Mouse (Mus musculus) ES-CJ7 (cell line): ENCODE measurements at regions not wholly inside any gene's neighbourhood (a gene's known extent, or its start where the extent isn't known, plus 50 kb on each side); places are given as distances from the start of the nearest gene placed in this dataset.

ENCODE experiments used
- DNase-seq: peaks from one replicate; pipeline ENCODE4 v3.0.0; 2011; ENCODE audit warnings: low read depth, low spot score

DNA sequence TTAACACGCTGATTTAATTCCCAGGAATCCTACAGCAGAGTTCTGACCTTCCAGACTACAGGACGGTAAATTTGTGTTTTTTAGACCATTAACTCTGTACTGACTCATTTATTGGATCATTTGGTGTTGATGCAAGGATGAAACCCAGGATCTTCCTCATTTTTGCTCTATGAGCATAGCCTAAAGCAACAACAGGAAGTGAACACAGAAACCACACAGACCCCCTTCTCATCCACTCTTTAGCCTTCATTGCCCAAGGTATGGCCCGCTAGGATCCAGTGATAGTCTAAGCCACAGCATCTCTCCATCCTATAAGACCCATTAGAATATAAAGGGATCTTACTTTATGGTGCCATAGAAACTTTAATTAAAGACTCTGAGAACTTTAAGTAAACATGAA lies 56.5 kb upstream of the Grin2b start:
- DNase-seq = no peak

DNA sequence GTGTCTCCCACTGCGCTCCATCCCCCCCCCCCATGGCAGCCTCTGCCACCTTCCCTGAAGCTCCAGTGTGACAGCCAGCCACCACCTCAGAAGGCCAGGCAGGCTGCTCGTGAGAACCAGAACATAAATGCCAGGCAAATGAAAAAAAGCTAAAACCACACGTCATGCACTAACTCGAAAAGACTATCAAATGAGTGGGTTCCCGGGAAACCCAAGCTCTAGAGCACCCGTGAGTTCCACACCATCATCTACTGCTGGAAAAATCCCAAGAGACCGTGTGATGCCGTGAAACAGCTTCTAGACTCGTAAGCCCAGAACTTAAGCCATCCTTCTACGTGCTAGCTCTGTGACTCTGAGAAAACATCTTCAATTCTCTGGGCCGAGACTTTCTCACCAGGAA lies 62.2 kb upstream of the Grin2b start:
- no peak for DNase-seq

DNA sequence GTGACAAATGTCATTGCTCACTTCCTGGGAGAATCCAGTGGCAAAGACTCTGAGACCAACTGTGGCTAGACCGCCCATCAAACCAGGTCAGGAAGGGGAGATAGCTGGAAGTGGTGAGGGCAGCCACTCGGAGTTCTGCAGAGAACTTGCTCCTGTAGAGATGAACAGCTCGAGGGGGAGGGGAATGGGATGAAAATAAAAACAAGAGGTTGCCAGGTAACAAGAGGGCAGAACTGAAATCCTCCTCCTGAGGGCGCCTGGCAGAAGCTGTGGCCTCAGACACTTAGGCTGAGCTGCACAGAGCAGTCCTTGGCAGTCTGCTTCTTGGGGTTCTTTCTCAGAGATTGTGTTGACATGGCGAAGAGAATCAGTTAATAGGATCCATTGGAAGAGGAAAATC lies 65.7 kb upstream of the Grin2b start:
- DNase-seq = peak; percentile 48

DNA sequence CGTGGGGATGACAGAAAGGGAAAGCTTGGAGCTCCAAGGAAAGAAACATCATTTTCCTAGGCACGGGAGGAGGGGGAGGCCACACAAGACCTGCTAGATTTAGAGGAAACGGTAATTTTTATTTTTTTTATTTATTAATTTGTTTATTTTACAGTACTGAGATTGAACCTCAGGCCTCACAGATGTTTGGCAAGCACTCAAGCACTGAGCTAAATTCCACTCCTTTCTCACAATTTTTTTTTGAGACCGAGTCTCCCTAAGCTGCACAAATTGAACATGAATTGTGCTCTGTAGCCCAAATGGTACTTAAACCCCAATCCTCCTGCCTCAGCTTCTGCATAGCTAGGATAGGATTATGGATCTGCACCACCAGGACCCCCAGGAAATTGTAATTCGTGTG lies 66.1 kb upstream of the Grin2b start:
- no peak for DNase-seq

DNA sequence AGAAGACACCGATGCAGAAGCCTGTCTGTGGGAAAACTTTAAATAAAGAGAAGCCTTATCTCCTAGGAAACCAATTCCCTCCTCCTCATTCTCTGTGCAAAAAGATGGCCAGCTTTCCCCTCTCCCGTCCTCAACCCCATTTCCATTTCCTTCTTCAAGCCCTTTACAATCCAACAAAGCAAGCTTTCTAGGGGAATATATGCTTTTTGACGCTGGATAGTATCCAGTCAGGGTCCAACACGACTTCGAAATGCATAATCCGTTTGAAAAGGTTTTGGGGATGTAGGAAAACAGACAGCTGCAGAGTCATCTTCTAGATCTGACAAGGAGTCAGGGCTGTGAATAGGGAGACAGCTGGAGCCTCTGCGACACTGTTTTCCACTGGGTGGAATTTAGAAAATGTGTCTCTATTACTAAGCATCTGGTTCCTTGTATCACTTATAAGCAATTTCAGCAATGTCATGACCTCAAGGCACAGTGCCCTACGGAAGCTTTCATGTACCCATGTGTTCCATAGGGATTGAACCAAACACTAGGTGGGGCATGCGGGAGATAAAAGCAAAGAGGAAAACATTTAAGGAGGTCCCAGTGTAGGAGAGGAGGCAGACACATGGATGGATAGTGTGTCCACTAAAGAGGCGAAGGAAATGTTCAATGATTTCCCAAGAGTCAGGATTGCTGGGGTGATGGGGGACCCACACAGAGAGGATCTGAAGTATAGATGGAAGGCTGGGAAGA lies 68.4 kb upstream of the Grin2b start:
- no peak for DNase-seq

DNA sequence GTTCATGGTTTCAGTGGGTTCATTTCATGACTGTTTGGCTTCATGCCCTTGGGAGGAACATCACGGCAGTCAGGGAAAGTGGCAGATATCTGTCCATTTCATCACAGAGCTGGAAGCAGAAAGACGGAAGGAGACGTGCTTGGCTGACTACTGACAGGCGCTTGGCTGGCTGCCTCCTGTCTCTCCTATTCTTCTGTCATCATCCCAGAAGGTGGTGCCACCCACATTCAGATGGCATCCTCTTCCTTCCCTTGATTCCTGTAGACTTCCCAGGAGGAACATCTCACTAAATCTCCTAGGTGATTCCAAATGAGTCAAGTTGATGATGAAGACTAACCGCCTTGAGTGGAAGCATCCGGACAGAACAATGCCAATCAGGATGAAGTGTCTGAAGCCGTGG lies 71.6 kb upstream of the Grin2b start:
- DNase-seq = no peak

DNA sequence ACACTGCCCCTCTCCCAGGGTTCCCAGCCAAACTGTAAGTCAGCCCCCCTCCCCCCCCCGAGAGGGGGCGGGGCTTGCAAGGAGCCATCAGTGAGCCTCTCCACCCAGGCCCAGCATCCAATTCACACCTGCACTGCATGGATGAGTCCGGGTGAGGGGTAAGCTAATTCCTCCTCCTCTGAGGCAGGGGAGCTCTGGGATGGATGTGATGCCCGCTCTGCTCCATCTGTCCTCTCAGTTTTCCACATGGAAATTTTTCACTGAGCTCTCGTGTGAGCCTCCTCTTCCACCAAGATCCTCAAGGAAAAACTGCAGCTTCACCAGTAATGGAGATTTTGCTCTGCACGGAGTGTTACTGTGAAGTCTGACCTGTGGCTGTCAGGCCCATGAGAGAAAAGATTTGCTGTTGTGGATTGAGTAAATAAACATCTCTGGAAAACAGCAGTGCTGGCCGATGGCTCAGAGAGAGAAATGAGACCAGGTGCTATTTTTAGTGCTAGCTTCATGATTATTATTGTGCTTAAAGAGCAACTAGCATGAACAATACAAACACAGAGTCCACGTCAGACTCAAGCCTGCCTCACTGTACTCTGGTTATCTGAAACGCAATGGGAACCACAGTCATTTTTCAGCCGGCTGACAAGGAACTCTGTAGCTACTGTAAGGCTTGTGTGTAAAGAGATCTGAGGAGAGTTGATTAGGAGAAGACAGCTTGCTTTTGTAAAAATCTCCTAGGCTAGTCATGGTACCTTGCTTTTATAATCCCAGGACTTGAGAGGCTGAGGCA lies 71.4 kb upstream of the Gm8994 start:
- no peak for DNase-seq

DNA sequence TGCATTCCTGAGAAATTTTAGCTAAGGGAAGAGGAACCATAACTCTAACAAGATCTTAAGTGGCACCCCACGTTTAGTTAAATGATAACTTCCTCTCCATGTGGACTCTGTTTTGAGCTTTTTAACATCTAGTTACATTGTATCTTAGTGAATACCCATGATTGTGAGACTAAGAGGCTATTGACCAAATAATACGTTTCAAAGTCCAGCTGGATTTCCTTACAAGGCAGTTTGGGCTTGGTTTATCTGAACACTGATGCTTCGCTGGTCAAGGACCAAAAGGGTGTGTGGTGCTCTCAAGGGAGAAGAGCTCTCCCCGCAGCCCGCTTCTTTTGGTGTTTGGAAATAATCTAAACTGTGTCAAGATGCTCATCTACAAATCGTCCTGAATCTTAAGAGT lies 51.6 kb upstream of the Gm8994 start:
- no peak for DNase-seq

DNA sequence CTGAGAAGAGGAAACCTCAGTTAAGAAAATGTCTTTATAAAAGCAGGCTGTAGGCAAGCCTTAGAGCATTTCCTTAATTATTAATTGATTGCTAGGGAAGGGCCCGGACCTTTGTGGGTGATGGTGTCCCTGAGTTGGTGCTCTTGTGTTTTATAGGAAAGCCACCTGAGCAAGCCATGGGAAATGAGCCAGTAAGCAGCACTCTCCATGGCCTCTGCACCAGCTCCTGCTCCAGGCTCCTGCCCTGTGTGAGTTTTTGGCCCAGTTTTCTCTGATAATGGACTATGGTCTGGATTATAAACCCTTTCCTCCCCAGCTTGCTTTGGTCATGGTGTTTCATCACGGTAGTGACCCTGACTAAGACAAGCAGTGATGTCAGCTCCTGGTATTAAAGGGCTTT lies 50.6 kb upstream of the Gm8994 start:
- DNase-seq = no peak
